Mouse (Mus musculus) liver, embryonic 13.5 days (tissue): ENCODE results near the gene Olfr791. TPM values are rescaled to one million over a fixed set of nuclear protein-coding genes. Genes with fewer than 3 reads are reported as not detected.

Experiments
- ATAC-seq: fragments of 200-750 bp; cut with Nextera tagmentation; 2 replicates; pipeline ENCODE4 v1.8.0; 2017; ENCODE audit warnings: low read depth, mild to moderate bottlenecking, moderate number of reproducible peaks, moderate library complexity
- DNase-seq: peaks from one replicate; pipeline ENCODE4 v3.0.0; 2022
- H3K27ac ChIP-seq: fragments of 300-500 bp; sonication (generic); 2 replicates; pipeline ENCODE4 v1.5.1; 2015; ENCODE audit warnings: moderate library complexity, mild to moderate bottlenecking, inconsistent platforms
- H3K27me3 ChIP-seq: fragments of 300-500 bp; sonication (generic); 2 replicates; pipeline ENCODE4 v1.6.1; 2015; ENCODE audit warnings: mild to moderate bottlenecking, inconsistent platforms
- H3K36me3 ChIP-seq: fragments of 300-500 bp; sonication (generic); 2 replicates; pipeline ENCODE4 v1.6.1; 2015; ENCODE audit warnings: mild to moderate bottlenecking, inconsistent platforms
- H3K4me1 ChIP-seq: fragments of 300-500 bp; sonication (generic); replicated peaks from 2 replicates; pipeline ENCODE4 v1.6.1; 2015; ENCODE audit warnings: inconsistent platforms
- H3K4me2 ChIP-seq: fragments of 300-500 bp; sonication (generic); 2 replicates; pipeline ENCODE4 v1.6.1; 2015; ENCODE audit warnings: inconsistent platforms, mild to moderate bottlenecking, moderate library complexity
- H3K4me3 ChIP-seq: fragments of 300-500 bp; sonication (generic); replicated peaks from 2 replicates; pipeline ENCODE4 v1.5.1; 2015; ENCODE audit warnings: mild to moderate bottlenecking, inconsistent platforms
- H3K9ac ChIP-seq: fragments of 300-500 bp; sonication (generic); 2 replicates; pipeline ENCODE4 v1.6.1; 2015; ENCODE audit warnings: mild to moderate bottlenecking, inconsistent platforms
- H3K9me3 ChIP-seq: fragments of 300-500 bp; sonication (generic); replicated peaks from 2 replicates; pipeline ENCODE4 v1.6.1; 2016; ENCODE audit warnings: inconsistent platforms
- WGBS: fragments of 180-500 bp; shearing (Covaris S2); methylation state at CpG from one replicate; pipeline ENCODE4 v1.1.7; 2015; ENCODE audit not compliant: insufficient replicate concordance; 5-methylcytosine and 5-hydroxymethylcytosine counted together
- polyA plus RNA-seq: library from polyadenylated mRNA; unstranded; fragments of >200 nt; fragmentation: Nextera tagmentation; extraction: Ambion mirVana; gene quantifications from 2 replicates; pipeline ENCODE4 v1.2.1, GENCODE M21; 2015

Gene Olfr791
- not detected in 2 replicates for polyA plus RNA-seq

DNA sequence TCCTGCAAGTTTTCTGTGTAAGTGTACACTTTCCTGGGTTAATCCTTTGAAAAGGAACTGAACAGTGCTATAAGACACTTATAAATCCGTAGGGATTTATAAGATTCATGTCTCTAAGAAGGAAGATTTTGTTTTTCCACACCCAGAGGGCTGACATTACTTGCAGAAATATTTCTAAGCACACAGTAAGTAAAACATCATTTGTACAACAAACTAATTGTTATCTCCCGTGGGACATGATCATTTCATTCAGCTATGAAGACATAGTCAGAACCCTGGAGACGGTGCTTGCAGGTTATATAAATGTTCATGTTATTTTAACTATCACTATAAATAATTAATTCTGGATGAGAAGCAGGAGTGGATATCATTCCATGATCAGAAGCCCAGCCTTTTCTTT lies at the start of gene Olfr791:
TSS of gene Olfr791 (plus strand) at position 301 of the 400 bp plus-strand sequence.
- Histone ChIP-seq H3K27me3 (no peaks in the 10 kb centered on the region), H3K36me3 (no peaks in the 10 kb centered on the region), H3K4me2 (no peak within 1 kb of the TSS), H3K27ac (no peak within 1 kb of the TSS), H3K9me3 (no peaks in the 10 kb centered on the region), H3K4me1 (no peaks in the 10 kb centered on the region), H3K9ac (no peak within 1 kb of the TSS), H3K4me3 (no peak within 1 kb of the TSS)
- ATAC-seq (no peak), DNase-seq (no peak)
- WGBS = 42% methylated on average over 3 of the region's 3 CpGs

DNA sequence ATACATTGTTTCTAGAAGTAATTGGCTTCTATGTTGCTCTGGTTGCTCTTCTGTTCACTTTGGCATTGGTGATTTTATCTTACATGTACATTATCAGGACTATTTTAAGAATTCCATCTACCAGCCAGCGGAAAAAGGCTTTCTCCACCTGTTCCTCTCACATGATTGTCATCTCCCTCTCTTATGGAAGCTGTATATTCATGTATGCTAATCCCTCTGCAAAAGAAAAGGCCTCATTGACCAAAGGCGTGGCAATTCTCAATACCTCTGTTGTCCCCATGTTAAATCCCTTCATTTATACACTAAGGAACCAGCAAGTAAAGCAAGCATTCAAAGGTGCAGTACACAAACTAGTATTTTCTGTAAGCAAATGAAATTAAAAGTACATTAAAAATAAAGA lies 48.3 kb upstream of the Olfr791 start:
- H3K4me1 ChIP-seq = no peaks in the 10 kb centered on the region
- no peaks in the 10 kb centered on the region for H3K9me3 ChIP-seq
- H3K27me3 ChIP-seq = no peaks in the 10 kb centered on the region
- no peak overlapping the region for H3K27ac ChIP-seq
- no peak for ATAC-seq
- H3K36me3 ChIP-seq = no peaks in the 10 kb centered on the region
- H3K4me2 ChIP-seq = no peak overlapping the region
- no peak overlapping the region for H3K9ac ChIP-seq
- DNase-seq = no peak
- 37% methylated on average over 2 of the region's 2 CpGs for WGBS
- H3K4me3 ChIP-seq = no peak overlapping the region

DNA sequence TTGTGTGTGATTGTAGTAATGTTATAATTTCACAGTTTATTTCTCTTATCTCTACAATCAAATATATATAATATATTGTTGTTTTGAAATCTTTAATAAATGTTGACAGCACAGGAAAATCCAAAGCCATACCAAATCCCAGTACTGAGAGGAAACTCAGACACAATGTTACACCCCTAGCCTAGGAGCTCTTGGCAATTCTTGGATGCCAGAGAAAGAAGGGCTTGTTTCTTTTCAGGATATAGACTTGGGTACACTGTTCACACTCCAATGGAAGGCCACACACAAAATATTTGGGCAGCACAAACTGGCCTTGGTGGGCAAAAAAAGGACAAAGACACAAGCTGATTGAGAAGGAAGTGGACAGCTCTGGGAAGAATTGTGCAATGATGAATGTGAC lies 47.9 kb upstream of the Olfr791 start:
- no peak overlapping the region for H3K27ac ChIP-seq
- H3K9me3 ChIP-seq = no peaks in the 10 kb centered on the region
- H3K27me3 ChIP-seq = no peaks in the 10 kb centered on the region
- ATAC-seq = no peak
- H3K4me1 ChIP-seq = no peaks in the 10 kb centered on the region
- no peak for DNase-seq
- no peak overlapping the region for H3K9ac ChIP-seq
- no peaks in the 10 kb centered on the region for H3K36me3 ChIP-seq
- no peak overlapping the region for H3K4me3 ChIP-seq
- H3K4me2 ChIP-seq = no peak overlapping the region

DNA sequence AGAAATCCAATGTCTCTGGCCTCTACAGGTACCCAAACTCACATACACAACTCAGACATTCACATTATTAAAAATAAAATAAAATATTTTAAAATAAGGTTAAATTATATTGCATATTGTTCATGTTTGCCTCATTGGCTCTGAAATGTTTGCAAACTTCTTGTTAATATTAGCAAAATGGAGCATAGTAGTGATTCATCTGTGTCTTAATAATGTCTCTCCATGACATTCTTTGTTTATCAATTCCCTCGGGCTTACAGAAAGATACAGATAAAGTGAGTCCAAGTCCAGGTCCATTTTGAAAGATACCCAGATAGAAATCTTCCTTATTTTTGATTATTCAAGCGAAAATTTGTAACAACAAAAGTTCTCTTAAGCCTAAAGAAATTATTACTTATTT lies 37.1 kb upstream of the Olfr791 start, which contains the start of gene Olfr789:
TSS of gene Olfr789 (plus strand) at position 301 of the 400 bp plus-strand sequence.
- Histone ChIP-seq H3K4me3 (no peak within 1 kb of the TSS), H3K4me1 (no peaks in the 10 kb centered on the region), H3K27ac (no peak within 1 kb of the TSS), H3K36me3 (no peaks in the 10 kb centered on the region), H3K27me3 (no peaks in the 10 kb centered on the region), H3K4me2 (no peak within 1 kb of the TSS), H3K9ac (no peak within 1 kb of the TSS), H3K9me3 (no peaks in the 10 kb centered on the region)
- no peak for DNase-seq
- WGBS = 31% methylated on average over 2 of the region's 2 CpGs
- no peak for ATAC-seq

DNA sequence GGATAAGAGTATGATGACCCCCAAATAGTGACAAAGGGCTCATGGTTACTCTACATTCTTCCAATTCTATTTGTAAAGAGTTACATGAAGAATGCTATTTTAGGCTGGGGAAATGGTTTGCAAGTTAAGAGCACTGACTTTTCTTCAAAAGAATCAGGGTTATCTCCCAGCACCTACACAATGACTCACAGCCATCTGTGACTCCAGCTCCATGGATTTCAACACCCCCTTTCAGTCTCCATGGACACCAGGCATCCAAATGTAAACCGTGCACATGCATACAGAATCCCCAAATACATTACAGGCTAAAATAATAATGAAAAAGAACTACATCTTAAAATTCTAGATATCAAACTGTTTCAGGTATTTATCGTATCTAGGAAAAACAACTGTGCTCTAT lies 31.5 kb upstream of the Olfr791 start:
- ATAC-seq = no peak
- Histone ChIP-seq H3K4me1 (no peaks in the 10 kb centered on the region), H3K27me3 (no peaks in the 10 kb centered on the region), H3K27ac (no peak overlapping the region), H3K4me2 (no peak overlapping the region), H3K9ac (no peak overlapping the region), H3K9me3 (no peaks in the 10 kb centered on the region), H3K36me3 (no peaks in the 10 kb centered on the region), H3K4me3 (no peak overlapping the region)
- DNase-seq = no peak
- WGBS = 52% methylated on average over 2 of the region's 2 CpGs

DNA sequence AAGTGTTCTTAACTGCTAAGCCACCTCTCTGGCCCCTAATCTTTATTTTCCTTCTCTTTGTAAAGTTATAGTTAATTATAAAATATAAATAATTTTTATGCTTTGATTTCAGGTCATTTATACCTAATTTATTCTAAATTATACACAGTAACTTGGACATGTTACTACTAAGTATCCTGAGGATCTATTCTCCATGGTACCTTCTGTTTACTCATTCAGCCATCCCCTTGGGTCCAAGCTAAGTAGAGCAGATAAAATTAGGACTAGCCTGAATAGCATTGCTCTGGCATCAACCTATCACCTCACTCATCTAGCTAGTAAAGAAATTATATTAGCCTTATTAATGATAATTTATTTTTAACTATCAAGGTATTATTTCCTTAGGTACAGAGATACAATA lies 23.4 kb upstream of the Olfr791 start, which contains the start of gene Olfr790:
TSS of gene Olfr790 (plus strand) at position 301 of the 400 bp plus-strand sequence.
- Histone ChIP-seq H3K9me3 (no peaks in the 10 kb centered on the region), H3K4me1 (no peaks in the 10 kb centered on the region), H3K9ac (no peak within 1 kb of the TSS), H3K4me3 (no peak within 1 kb of the TSS), H3K4me2 (no peak within 1 kb of the TSS), H3K27me3 (no peaks in the 10 kb centered on the region), H3K27ac (no peak within 1 kb of the TSS), H3K36me3 (no peaks in the 10 kb centered on the region)
- no peak for ATAC-seq
- no peak for DNase-seq

DNA sequence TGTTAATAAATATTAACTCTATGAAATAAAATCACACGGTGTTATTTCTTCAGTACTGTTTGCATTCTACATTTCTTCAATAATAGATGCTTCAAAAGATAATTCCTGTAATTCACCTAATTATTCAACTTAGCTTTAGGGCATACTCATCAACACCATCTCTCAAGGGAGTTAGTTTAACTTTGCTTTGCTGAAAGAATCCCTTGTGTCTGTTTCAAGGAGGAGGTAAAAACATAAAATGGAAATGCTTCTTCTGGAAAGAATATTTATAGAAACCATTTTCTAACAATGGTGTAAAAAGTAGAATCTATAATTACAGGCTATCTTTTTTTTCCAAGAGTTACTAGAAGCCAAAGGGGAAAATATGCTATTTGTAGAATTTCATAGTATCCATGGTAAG lies 17.3 kb downstream of the Olfr791 start, which contains the start of gene Olfr792:
TSS of gene Olfr792 (plus strand) at position 301 of the 400 bp plus-strand sequence.
- H3K27ac ChIP-seq = no peak within 1 kb of the TSS
- no peaks in the 10 kb centered on the region for H3K9me3 ChIP-seq
- WGBS = 59% methylated on average over 1 of the region's 1 CpGs
- no peaks in the 10 kb centered on the region for H3K36me3 ChIP-seq
- DNase-seq (no peak), ATAC-seq (no peak)
- H3K9ac ChIP-seq = no peak within 1 kb of the TSS
- no peak within 1 kb of the TSS for H3K4me3 ChIP-seq
- H3K4me1 ChIP-seq = no peaks in the 10 kb centered on the region
- no peak within 1 kb of the TSS for H3K4me2 ChIP-seq
- H3K27me3 ChIP-seq = no peaks in the 10 kb centered on the region

DNA sequence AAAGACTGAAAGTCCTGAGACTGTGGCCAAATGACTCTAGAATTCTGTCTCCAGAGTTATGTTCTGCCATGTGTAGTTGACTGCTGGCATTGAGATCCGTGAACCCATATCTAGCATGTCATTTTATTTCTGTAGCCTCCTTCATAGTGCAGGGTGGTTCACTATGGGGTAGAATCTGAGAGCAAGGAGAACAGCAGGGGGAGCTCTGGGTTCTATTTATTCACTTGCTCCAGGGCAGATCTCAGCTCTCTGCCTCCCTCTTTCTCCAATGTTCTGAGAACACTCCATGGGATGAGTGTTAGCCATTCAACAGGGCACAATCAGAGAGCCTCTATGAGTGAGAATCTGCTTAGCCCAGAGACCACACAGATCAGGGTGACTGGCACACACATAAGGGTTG lies 27.8 kb downstream of the Olfr791 start:
- no peak for DNase-seq
- no peaks in the 10 kb centered on the region for H3K27me3 ChIP-seq
- no peak overlapping the region for H3K4me2 ChIP-seq
- no peaks in the 10 kb centered on the region for H3K36me3 ChIP-seq
- no peak overlapping the region for H3K9ac ChIP-seq
- H3K27ac ChIP-seq = no peak overlapping the region
- 20% methylated on average over 1 of the region's 1 CpGs for WGBS
- 0 out of 2 replicates have a peak, but pooled peaks cover 1% of the 10 kb centered on the region for H3K9me3 ChIP-seq
- ATAC-seq = no peak
- no peak overlapping the region for H3K4me3 ChIP-seq
- H3K4me1 ChIP-seq = no peaks in the 10 kb centered on the region

DNA sequence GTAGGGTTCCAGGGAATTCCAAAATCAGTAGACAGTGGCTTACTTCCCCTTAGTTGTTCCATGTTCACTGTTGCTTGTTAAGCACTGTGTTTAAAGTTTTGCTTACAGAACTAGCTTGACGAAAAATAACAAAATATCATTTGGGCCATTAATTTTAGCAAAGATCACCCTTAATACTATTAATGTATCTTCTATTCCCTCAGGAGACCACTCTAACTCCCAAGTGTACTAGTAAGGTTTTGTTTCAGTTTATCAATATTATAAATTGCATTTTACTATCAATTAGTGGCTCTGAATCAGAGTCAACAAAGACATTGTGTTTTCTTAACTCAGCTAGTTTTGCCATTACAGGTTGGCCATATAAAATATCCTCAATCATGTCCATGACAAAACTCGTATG lies 45.8 kb downstream of the Olfr791 start, which contains the start of gene Olfr794:
TSS of gene Olfr794 (plus strand) at position 301 of the 400 bp plus-strand sequence.
- Histone ChIP-seq H3K9me3 (no peaks in the 10 kb centered on the region), H3K4me3 (no peak within 1 kb of the TSS), H3K4me1 (no peaks in the 10 kb centered on the region), H3K4me2 (no peak within 1 kb of the TSS), H3K27me3 (no peaks in the 10 kb centered on the region), H3K9ac (no peak within 1 kb of the TSS), H3K36me3 (no peaks in the 10 kb centered on the region), H3K27ac (no peak within 1 kb of the TSS)
- WGBS = 44% methylated on average over 2 of the region's 2 CpGs
- DNase-seq = no peak
- no peak for ATAC-seq

DNA sequence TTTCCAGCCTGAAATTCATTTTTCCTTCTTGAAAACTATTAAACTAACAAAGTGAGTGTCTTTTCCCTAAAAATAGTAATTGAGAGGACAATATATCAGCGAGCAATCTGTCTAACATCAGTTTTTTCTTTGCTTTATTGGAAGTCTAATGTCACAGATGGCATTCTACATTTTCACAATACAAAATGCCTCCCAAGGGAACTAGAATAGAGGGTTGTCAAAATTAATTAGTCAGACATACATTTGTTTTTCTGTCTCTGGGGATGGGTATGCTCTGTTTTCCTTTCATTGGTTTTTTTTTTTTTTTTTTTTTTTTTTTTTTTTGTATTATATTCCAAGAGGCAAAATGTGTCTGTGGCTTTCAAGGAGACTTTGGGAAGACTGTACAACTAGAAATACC lies 55.5 kb downstream of the Olfr791 start:
- ATAC-seq (no peak), DNase-seq (no peak)
- 52% methylated on average over 1 of the region's 1 CpGs for WGBS
- Histone ChIP-seq H3K27me3 (no peaks in the 10 kb centered on the region), H3K36me3 (no peaks in the 10 kb centered on the region), H3K9ac (no peak overlapping the region), H3K4me1 (no peaks in the 10 kb centered on the region), H3K27ac (no peak overlapping the region), H3K9me3 (no peaks in the 10 kb centered on the region), H3K4me3 (no peak overlapping the region), H3K4me2 (no peak overlapping the region)
